Mouse (Mus musculus): ENCODE measurements around the gene St6gal1.

St6gal1 gene

DNA sequence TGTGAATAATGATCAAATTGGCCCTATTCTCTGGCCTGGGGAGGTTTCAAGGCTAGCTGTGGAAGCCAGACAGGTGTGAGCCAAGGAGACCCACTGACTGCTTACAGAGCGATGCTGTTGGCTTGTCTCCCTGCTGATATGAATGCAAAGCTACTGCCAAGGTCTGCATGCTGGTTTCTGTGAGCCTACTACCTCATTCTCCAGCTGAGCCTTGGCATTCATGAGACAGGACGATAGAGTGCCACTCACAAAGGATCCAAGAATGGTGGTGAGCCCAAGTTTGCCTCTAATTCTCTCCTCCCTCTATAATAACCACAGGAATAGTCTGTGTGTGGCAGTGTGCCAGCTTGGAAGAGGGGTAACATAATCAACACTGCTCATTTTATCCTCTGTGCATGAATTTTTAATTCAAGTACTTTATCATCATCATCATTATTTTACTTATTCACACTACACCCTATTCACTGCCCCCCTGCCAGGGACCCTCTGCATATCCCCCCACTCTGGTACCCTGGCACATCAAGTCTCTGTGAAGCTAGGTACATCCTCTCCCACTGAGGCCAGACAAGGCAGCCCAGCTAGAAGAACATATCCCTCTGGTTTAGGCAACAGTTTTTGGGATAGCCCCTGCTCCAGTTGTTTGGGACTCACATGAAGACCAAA lies 139.9 kb downstream of the St6gal1 start:
- DNase-seq: no peak

- DNase-seq: no peak
These were observed 144.6 kb downstream of the St6gal1 start for GRCm38 (mm10) chr16:23369124-23369523.

- DNase-seq: no peak
These were observed 146.2 kb downstream of the St6gal1 start for GRCm38 (mm10) chr16:23370724-23371123.

- DNase-seq: no peak
These were observed 147.8 kb downstream of the St6gal1 start for GRCm38 (mm10) chr16:23372340-23372739.

DNA sequence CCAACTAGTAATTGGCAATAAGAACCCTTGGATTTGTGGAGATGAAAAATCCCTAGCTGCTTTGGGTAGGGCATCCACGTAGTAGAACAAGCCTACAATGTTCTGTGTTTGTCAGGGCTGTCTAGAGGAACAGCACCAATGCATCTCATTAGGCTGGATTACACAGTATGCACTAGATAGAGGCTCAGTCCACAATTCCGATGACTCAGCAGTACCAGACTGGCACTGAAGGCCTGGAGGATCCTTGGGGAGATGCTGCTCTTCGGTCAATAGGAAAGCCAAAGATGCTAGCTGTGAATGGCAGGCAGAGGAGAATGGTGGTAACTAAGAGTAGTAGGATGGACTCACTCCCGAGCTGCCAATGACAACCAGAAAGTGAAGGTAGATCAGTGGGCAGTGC lies 149.5 kb downstream of the St6gal1 start:
- DNase-seq: no peak

GRCm38 (mm10) chr16:23374938-23375337 lies 150.4 kb downstream of the St6gal1 start:
- DNase-seq: no peak

DNA sequence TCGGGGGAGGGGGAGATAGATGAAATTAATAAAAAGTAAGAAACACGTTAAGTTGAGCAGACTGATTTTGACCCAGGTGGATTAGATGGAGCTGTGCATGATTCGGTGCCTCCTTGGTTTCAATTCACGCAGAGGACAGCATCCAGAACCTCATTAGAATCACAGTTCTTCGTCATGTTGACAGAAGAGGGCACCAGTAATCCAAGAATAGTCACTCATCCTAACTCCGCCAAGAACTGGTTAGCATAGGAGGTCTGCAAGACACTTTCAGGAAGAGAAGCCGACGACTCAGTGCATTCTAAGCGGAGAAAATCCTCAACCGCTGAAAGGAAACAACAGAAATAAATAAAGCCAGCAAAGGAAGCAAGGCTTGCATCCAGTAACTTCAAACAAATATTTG lies 151.6 kb downstream of the St6gal1 start:
- DNase-seq: no peak

- DNase-seq: no peak
These were observed 155.1 kb downstream of the St6gal1 start for GRCm38 (mm10) chr16:23379536-23380230.

- no peak for DNase-seq
These were observed 159.8 kb downstream of the St6gal1 start for GRCm38 (mm10) chr16:23384304-23384703.

DNA sequence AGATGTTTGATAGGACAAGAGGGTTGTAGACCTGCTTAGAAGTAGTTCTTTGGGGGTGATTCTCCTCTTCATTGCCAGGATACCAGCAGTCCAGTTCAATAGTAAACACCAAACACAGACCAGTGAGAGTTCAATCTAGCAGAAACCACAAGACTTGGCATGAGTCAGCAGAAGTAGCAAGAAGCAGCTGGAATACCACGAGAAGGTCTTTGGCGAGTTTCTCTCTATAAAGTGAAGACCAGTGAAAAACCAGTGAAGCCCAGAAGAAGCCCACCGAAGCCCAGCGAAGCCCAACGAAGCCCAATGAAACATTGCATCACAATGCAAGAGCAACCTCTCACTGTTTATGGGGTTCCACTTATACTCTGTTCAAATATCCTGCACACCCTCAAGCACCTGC lies 173.4 kb downstream of the St6gal1 start:
- DNase-seq: no peak

GRCm38 (mm10) chr16:23401463-23401862 lies 176.9 kb downstream of the St6gal1 start:
- DNase-seq: no peak

DNA sequence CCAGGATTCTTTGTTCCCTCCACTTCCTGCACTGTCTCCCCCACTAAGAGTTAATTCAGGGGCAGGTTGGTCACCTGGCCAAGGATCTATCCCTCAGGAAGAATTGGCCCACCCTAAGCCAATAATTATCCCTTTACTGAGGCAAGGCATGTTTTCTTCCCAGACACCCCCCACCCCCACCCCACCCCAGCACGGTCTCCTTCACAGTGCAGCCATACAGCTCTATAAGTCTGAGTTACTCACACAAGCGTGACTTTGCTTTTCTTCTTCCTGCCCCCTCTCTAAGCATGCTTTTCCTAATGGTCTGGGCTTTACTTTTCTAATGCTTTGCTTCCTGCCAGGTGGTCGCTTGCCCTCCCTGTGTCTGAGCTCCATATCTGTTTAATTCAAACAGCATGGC lies 177.4 kb downstream of the St6gal1 start:
- DNase-seq: no peak

DNA sequence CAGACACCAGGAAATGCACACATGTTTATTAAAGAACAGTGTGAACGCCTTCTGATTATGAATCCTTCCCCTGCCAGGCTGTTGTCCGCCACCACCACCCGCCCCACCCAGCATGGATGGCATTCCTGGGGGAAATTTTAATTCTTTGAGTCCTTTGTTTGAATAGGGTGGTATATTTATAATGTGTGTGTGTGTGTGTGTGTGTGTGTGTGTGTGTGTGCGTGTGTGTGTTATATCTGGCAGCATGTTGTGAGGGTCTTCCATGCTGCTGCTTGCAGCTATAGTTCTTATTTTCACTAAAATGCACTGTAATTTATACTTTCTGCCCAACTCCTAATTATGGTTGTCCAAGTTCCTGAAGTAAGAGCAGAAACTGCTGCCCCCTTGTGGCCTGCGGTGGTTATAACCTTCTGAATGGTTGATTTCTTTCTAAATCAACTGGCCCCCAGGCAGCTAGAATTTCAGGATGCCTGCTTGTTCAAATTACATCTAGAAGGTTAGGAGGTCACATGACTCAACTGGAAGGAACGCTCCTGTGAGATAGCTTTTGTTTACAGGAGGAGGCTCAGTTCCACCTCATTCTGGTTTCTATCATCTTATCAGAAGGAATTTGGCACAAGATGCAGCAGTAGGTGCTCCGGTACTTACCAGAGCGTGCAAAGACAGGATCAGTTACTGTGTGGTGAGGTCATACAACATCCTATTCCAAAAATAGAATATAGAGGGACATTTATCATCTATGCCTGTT lies 178.6 kb downstream of the St6gal1 start:
- DNase-seq: peak; percentile 91
